Mouse (Mus musculus) forebrain, embryonic 16.5 days (tissue): ENCODE measurements around the gene H2-Oa. TPM values are rescaled to one million over a fixed set of nuclear protein-coding genes. Genes with fewer than 3 reads are reported as not detected.

Experiments used
- ATAC-seq: fragments of 200-750 bp; cut with Nextera tagmentation; 2 replicates; pipeline ENCODE4 v1.8.0; 2017; ENCODE audit warnings: mild to moderate bottlenecking, moderate library complexity
- H3K27ac ChIP-seq: fragments of 300-500 bp; sonication (generic); 2 replicates; pipeline ENCODE4 v1.5.1; 2014; ENCODE audit warnings: low read length, control low read depth
- H3K27me3 ChIP-seq: fragments of 300-500 bp; sonication (generic); replicated peaks from 2 replicates; pipeline ENCODE4 v1.6.1; 2014; ENCODE audit warnings: low read length; ENCODE audit not compliant: control insufficient read depth, insufficient read depth
- H3K36me3 ChIP-seq: fragments of 300-500 bp; sonication (generic); 2 replicates; pipeline ENCODE4 v1.6.1; 2014; ENCODE audit not compliant: control insufficient read depth, insufficient read depth
- H3K4me1 ChIP-seq: fragments of 300-500 bp; sonication (generic); replicated peaks from 2 replicates; pipeline ENCODE4 v1.6.1; 2014; ENCODE audit warnings: low read length; ENCODE audit not compliant: control insufficient read depth, insufficient read depth
- H3K4me2 ChIP-seq: fragments of 300-500 bp; sonication (generic); 2 replicates; pipeline ENCODE4 v1.6.1; 2014; ENCODE audit warnings: mild to moderate bottlenecking, low read length, control low read depth
- H3K4me3 ChIP-seq: fragments of 300-500 bp; sonication (generic); replicated peaks from 2 replicates; pipeline ENCODE4 v1.5.1; 2014; ENCODE audit warnings: mild to moderate bottlenecking, low read length, control low read depth
- H3K9ac ChIP-seq: fragments of 300-500 bp; sonication (generic); replicated peaks from 2 replicates; pipeline ENCODE4 v1.6.1; 2014; ENCODE audit warnings: low read depth, low read length, control low read depth
- H3K9me3 ChIP-seq: fragments of 300-500 bp; sonication (generic); 2 replicates; pipeline ENCODE4 v1.6.1; 2016; ENCODE audit warnings: low read length; ENCODE audit not compliant: control insufficient read depth
- WGBS: fragments of 180-500 bp; shearing (Covaris S2); extraction: QIAGEN DNeasy Blood & Tissue Kit; methylation state at CpG from one replicate; pipeline ENCODE4 v1.1.7; 2014; 5-methylcytosine and 5-hydroxymethylcytosine counted together
- polyA plus RNA-seq: library from polyadenylated mRNA; unstranded; fragments of >200 nt; fragmentation: Nextera tagmentation; extraction: Ambion mirVana; gene quantifications from 2 replicates; pipeline ENCODE4 v1.2.1, GENCODE M21; 2015

The H2-Oa gene
- polyA plus RNA-seq, result 0.22 and 0.28 TPM in 2 replicates

DNA sequence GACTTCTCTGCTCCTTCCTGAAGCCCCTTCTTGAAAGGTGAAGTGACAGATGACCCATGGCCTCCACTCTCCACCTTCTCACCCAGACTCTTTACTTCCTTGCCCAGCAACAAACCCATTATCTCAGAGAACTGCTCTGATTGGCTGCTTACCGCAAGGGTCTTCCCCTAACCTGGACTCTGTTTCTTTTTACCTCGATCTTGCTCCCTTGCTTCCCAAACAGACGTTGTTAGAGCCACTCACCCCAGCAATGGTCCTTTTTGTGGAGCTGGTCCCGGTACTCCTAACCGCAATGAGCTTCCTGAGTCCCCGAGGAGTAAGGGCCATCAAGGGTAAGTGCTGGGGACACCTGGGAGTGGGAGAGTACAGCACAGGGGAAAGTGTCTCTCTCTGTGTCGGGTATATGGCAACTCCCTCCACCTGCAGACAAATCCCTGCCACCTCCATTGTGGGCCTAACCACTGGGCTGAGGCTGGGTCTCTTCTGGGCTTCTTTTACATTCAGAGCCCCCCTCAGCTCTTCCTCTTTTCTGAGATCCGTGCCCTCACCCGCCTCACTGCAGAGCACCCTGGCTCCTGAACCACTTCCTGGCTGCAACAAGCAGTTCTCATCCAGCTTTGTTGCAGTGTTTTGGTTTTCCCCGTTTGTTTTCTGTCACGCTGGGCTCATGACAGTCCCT, at the start of gene H2-Oa:
Gene H2-Oa (plus strand): TSS at position 144 of the 679 bp plus-strand sequence.
- ATAC-seq, result no peak
- Histone ChIP-seq H3K4me3 (no peak within 1 kb of the TSS), H3K4me1 (no peaks in the 10 kb centered on the region), H3K4me2 (no peak within 1 kb of the TSS), H3K27ac (no peak within 1 kb of the TSS), H3K27me3 (no peaks in the 10 kb centered on the region), H3K36me3 (no peaks in the 10 kb centered on the region), H3K9me3 (no peaks in the 10 kb centered on the region), H3K9ac (no peak within 1 kb of the TSS)
- WGBS, result 43% methylated on average over 11 of the region's 11 CpGs

DNA sequence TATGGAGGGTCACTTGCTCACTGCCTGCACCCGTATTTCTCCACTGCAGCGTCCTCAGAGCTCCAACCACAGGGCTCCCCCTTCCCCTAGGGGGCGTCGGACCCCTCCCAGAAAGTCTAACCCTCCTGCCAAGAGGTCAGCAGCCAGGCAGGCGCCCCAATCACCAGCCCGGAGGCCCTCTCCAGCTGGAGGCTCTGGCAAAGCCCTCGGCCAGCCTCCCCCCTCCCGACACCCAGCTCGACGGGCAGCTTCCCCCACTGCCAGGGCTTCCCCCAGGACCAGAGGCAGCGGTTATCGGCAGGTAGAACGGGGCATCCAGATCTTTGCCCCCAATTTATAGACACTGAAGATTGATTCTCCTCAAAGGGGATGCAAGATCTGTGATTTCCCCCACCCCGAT, 46.2 kb upstream of the H2-Oa start:
- Histone ChIP-seq H3K27me3 (no peaks in the 10 kb centered on the region), H3K9me3 (no peaks in the 10 kb centered on the region; the same call in 1 of the 2 replicates), H3K36me3 (no peaks in the 10 kb centered on the region), H3K4me3 (no peak overlapping the region), H3K27ac (no peak overlapping the region), H3K4me1 (no peaks in the 10 kb centered on the region), H3K9ac (no peak overlapping the region), H3K4me2 (no peak overlapping the region)
- no peak for ATAC-seq
- WGBS, result 83% methylated on average over 14 of the region's 14 CpGs

DNA sequence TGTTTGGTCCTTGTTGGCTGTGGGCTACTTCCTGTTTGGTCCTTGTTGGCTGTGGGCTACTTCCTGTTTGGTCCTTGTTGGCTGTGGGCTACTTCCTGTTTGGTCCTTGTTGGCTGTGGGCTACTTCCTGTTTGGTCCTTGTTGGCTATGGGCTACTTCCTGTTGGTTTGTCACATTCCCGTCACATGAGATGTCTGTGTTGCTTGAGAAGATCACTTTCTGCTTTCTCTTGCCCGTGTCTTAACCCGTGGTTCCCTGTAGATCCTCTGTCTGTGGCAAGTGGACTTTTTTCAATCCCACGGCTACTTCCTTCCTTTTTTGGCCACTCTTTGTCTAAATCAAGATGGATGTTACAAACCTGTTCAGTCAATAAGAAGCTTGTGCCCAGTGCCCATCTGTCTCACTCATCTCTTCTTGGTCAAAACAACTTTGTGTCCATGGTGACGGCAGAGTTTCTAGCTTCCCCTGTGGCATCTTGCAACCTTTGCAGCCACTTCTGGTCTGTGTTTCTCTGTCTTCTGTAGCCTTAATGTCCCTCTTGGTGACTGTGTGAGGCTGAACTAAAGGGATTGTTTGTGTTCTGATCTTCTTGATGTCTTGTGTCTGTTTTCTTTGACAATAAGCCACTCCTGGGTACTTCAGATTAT, 44.6 kb upstream of the H2-Oa start:
- no peak overlapping the region for H3K27ac ChIP-seq
- H3K36me3 ChIP-seq, result no peaks in the 10 kb centered on the region
- no peaks in the 10 kb centered on the region for H3K27me3 ChIP-seq
- no peak overlapping the region for H3K9ac ChIP-seq
- 95% methylated on average over 5 of the region's 5 CpGs for WGBS
- no peak overlapping the region for H3K4me3 ChIP-seq
- H3K9me3 ChIP-seq, result no peaks in the 10 kb centered on the region; the same call in 1 of the 2 replicates
- no peaks in the 10 kb centered on the region for H3K4me1 ChIP-seq
- no peak overlapping the region for H3K4me2 ChIP-seq
- ATAC-seq, result no peak

GRCm38 (mm10) chr17:34057224-34057623, 34.9 kb upstream of the H2-Oa start:
- H3K27me3 ChIP-seq, result no peaks in the 10 kb centered on the region

GRCm38 (mm10) chr17:34068864-34069263, 23.3 kb upstream of the H2-Oa start:
- Histone ChIP-seq H3K9me3 (no peaks in the 10 kb centered on the region), H3K4me3 (no peak overlapping the region), H3K27ac (no peak overlapping the region), H3K4me1 (no peaks in the 10 kb centered on the region), H3K36me3 (no peaks in the 10 kb centered on the region), H3K4me2 (no peak overlapping the region), H3K27me3 (no peaks in the 10 kb centered on the region), H3K9ac (no peak overlapping the region)
- 46% methylated on average over 3 of the region's 3 CpGs for WGBS
- ATAC-seq, result no peak

More at GRCm38 (mm10) chr17:34057224-34057623, 34.9 kb upstream of the H2-Oa start:
- no peak overlapping the region for H3K4me3 ChIP-seq
- no peaks in the 10 kb centered on the region for H3K4me1 ChIP-seq
- H3K9ac ChIP-seq, result no peak overlapping the region
- H3K9me3 ChIP-seq, result no peaks in the 10 kb centered on the region
- 88% methylated on average over 7 of the region's 7 CpGs for WGBS
- no peak overlapping the region for H3K4me2 ChIP-seq
- no peaks in the 10 kb centered on the region for H3K36me3 ChIP-seq
- ATAC-seq, result no peak
- H3K27ac ChIP-seq, result no peak overlapping the region

GRCm38 (mm10) chr17:34072091-34072490, 20.0 kb upstream of the H2-Oa start:
- Histone ChIP-seq H3K36me3 (no peaks in the 10 kb centered on the region), H3K27me3 (peaks cover 4% of the 10 kb centered on the region; the same call in 1 of the 2 replicates), H3K4me1 (peaks cover 2% of the 10 kb centered on the region; the same call in 1 of the 2 replicates), H3K4me3 (no peak overlapping the region), H3K9ac (no peak overlapping the region), H3K27ac (no peak overlapping the region), H3K9me3 (no peaks in the 10 kb centered on the region), H3K4me2 (no peak overlapping the region)
- ATAC-seq, result no peak
- 78% methylated on average over 5 of the region's 5 CpGs for WGBS

DNA sequence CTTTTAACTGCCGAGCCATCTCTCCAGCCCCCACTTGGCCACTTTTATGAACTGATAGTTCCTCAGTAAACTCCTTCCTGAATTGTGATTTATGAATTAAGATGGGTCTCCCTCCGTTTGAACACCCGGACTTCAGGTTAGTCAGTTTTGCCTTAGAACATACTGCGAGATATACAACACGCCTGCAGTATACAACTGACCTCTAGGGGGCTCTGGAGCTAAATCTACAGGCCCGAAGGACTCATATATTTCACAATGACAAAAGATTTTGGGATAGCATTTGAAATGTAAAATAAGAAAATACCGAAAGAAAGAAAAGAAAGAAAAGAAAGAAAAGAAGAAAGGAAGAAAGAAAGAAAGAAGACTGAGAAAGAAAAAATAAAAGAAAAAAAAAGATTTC, 16.9 kb upstream of the H2-Oa start:
- peaks cover 4% of the 10 kb centered on the region; the same call in 1 of the 2 replicates for H3K27me3 ChIP-seq
- H3K9me3 ChIP-seq, result no peaks in the 10 kb centered on the region
- peaks cover 2% of the 10 kb centered on the region; the same call in 1 of the 2 replicates for H3K4me1 ChIP-seq
- H3K27ac ChIP-seq, result no peak overlapping the region
- H3K4me2 ChIP-seq, result no peak overlapping the region
- no peak overlapping the region for H3K4me3 ChIP-seq
- ATAC-seq, result no peak
- no peaks in the 10 kb centered on the region for H3K36me3 ChIP-seq
- H3K9ac ChIP-seq, result no peak overlapping the region
- WGBS, result 43% methylated on average over 7 of the region's 7 CpGs

- Histone ChIP-seq H3K4me3 (no peak overlapping the region), H3K4me2 (no peak overlapping the region), H3K9me3 (no peaks in the 10 kb centered on the region), H3K27ac (no peak overlapping the region), H3K36me3 (no peaks in the 10 kb centered on the region), H3K9ac (no peak overlapping the region), H3K27me3 (peaks cover 4% of the 10 kb centered on the region; the same call in 1 of the 2 replicates), H3K4me1 (peaks cover 2% of the 10 kb centered on the region; the same call in 1 of the 2 replicates)
- WGBS, result under 1% methylated on average over 9 of the region's 9 CpGs
- ATAC-seq, result 0 out of 2 replicates have a peak, but pooled peaks have one; percentile 18
These were observed 14.6 kb upstream of the H2-Oa start for GRCm38 (mm10) chr17:34077549-34077948.

DNA sequence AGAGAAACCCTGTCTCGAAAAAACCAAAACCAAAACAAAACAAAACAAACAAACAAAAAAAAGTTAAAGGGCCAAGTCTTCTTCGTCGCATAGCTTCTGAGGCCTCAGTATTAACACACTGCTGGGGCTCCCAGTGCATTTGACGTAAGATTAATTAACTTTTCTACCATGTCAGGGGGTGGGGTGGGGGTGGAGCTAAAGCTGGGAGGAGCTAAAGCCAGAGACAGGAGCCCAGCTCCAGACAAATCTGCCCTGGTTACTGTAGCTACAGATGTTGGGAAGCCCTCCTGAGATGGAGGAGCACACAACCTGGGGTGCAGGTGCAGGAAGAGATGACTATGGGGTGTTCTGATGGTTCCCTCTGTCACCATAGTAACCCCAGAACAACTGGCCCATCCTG, 14.0 kb upstream of the H2-Oa start:
- 0 out of 2 replicates have a peak, but pooled peaks have one; percentile 8 for ATAC-seq
- Histone ChIP-seq H3K9me3 (no peaks in the 10 kb centered on the region), H3K27ac (no peak overlapping the region), H3K9ac (no peak overlapping the region), H3K4me2 (no peak overlapping the region), H3K36me3 (no peaks in the 10 kb centered on the region), H3K4me1 (peaks cover 2% of the 10 kb centered on the region; the same call in 1 of the 2 replicates), H3K27me3 (peaks cover 4% of the 10 kb centered on the region; the same call in 1 of the 2 replicates), H3K4me3 (no peak overlapping the region)
- WGBS, result 49% methylated on average over 4 of the region's 4 CpGs
